Mouse (Mus musculus): ENCODE measurements around the gene Clasrp. TPM values are rescaled to one million over a fixed set of nuclear protein-coding genes. Genes with fewer than 3 reads are reported as not detected.

Gene Clasrp
- total and polyA plus RNA-seq, 3 experiments = 34.2 to 153 (median 41.4) TPM

- Histone ChIP-seq H3K4me3 (ENCODE audit: low read depth, low read length) (no peak overlapping the region), H3K4me1 (ENCODE audit: insufficient read depth, low read depth, low read length) (peaks cover 44% of the 10 kb centered on the region), H3K9me3 (replicated peaks) (no peaks in the 10 kb centered on the region), H3K27me3 (ENCODE audit: insufficient read depth, low read length) (peaks cover 7% of the 10 kb centered on the region), H3K36me3 (replicated peaks) (peaks cover 54% of the 10 kb centered on the region)
- no peak for ATAC-seq (ENCODE audit: extremely low read depth, insufficient number of reproducible peaks, low FRiP score, poor library complexity, severe bottlenecking)
- no peak for TF ChIP-seq POLR2AphosphoS5 (IDR thresholded peaks at IDR 0.05; ENCODE audit: insufficient replicate concordance, low read depth, low read length)
- TF ChIP-seq GATA1 (IDR thresholded peaks at IDR 0.05; ENCODE audit: borderline replicate concordance, low read length) = no peak
- DNase-seq (ENCODE audit: low spot score) = no peak
Observed at GRCm38 (mm10) chr7:19579751-19580150, 24.5 kb downstream of the Clasrp start.

DNA sequence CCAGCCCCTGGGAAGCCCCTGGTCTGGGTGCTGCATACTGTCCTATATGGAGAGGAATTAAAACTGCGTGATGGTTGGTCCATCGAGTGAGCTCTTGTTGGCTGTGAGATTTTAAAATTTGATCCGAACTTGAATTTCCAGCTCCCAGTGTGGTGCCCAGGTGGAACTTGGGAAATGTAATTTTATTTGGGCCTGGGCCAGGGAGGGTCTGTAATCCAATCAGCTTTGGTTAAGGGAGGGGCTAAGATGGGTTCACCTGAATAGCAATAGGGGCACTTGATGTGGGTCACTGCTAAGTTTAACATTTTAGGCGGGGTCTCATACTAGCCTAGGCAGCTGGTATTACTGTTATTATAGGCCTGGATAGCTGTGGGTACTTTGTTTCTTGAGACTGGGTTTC is 25.9 kb downstream of the Clasrp start:
- no peak for TF ChIP-seq TAL1 (conservative IDR thresholded peaks at IDR 0.05; ENCODE audit: low read depth, low read length)
- TF ChIP-seq CTCF (IDR thresholded peaks at IDR 0.05; ENCODE audit: low read depth, low read length) = no peak
- TF ChIP-seq GATA2 (IDR thresholded peaks at IDR 0.05; ENCODE audit: borderline replicate concordance, low read depth, low read length) = no peak
- TF ChIP-seq GATA1 (IDR thresholded peaks at IDR 0.05; ENCODE audit: borderline replicate concordance, low read length) = no peak
- no peak for TF ChIP-seq POLR2AphosphoS5 (IDR thresholded peaks at IDR 0.05; ENCODE audit: insufficient replicate concordance, low read depth, low read length)
- H3K9me3 ChIP-seq (replicated peaks) = no peaks in the 10 kb centered on the region
- peaks cover 41% of the 10 kb centered on the region for H3K36me3 ChIP-seq (replicated peaks)
- peaks cover 46% of the 10 kb centered on the region for H3K4me1 ChIP-seq (ENCODE audit: insufficient read depth, low read depth, low read length)
- ATAC-seq (ENCODE audit: extremely low read depth, insufficient number of reproducible peaks, low FRiP score, poor library complexity, severe bottlenecking) (no peak), DNase-seq (ENCODE audit: low spot score) (no peak)
- H3K27me3 ChIP-seq (ENCODE audit: insufficient read depth, low read length) = peaks cover 7% of the 10 kb centered on the region
- H3K4me3 ChIP-seq (ENCODE audit: low read depth, low read length) = peak overlapping the region; percentile 71; the same call in 1 of the 2 replicates

DNA sequence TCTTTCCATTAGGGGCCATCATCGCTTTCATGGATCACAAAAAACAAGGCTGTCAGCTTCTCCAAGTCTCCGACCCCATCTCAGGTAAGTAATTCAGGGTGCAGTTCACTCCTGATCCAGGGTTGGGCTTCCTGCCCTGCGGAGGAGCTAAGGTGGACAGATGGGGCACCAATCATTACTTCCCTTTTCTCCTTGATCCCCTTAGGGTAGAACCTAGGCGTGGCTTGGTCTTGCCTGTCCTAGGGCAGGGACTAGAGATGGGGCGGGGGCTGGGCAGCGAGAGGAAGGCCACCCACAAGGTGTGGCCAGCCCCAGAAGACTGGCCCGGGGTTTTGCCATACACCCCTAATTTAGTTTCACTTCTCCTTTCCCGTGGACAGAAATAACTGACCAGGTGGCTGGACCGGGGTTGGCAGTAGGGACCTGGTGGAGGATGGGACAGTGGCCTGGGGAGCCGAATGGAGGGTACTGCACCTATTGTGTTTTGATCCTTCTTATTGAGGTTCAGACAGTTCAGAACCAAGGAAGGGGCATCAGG is 26.3 kb downstream of the Clasrp start:
- Histone ChIP-seq H3K27me3 (ENCODE audit: insufficient read depth, low read length) (peaks cover 7% of the 10 kb centered on the region), H3K9me3 (replicated peaks) (no peaks in the 10 kb centered on the region), H3K4me3 (ENCODE audit: low read depth, low read length) (peak overlapping the region; percentile 71), H3K36me3 (replicated peaks) (peaks cover 36% of the 10 kb centered on the region), H3K4me1 (ENCODE audit: insufficient read depth, low read depth, low read length) (peaks cover 48% of the 10 kb centered on the region)
- no peak for TF ChIP-seq GATA1 (IDR thresholded peaks at IDR 0.05; ENCODE audit: borderline replicate concordance, low read length)
- TF ChIP-seq TAL1 (conservative IDR thresholded peaks at IDR 0.05; ENCODE audit: low read depth, low read length) = no peak
- no peak for TF ChIP-seq POLR2AphosphoS5 (IDR thresholded peaks at IDR 0.05; ENCODE audit: insufficient replicate concordance, low read depth, low read length)
- TF ChIP-seq CTCF (IDR thresholded peaks at IDR 0.05; ENCODE audit: low read depth, low read length) = no peak
- TF ChIP-seq GATA2 (IDR thresholded peaks at IDR 0.05; ENCODE audit: borderline replicate concordance, low read depth, low read length) = no peak
- peak; percentile 70 for DNase-seq (ENCODE audit: low spot score)
- peak; percentile 87 for ATAC-seq (ENCODE audit: extremely low read depth, insufficient number of reproducible peaks, low FRiP score, poor library complexity, severe bottlenecking)

GRCm38 (mm10) chr7:19577141-19577852 is 27.0 kb downstream of the Clasrp start, which contains the start of the genes Zfp296 and Gemin7:
Zfp296 (plus strand) TSS chr7:19577287.
Gemin7 (minus strand) TSS chr7:19577595.
- DNase-seq (ENCODE audit: low spot score) (peak; percentile 25), ATAC-seq (ENCODE audit: extremely low read depth, insufficient number of reproducible peaks, low FRiP score, poor library complexity, severe bottlenecking) (no peak)
- peak within 1 kb of the TSS; percentile 71 for H3K4me3 ChIP-seq (ENCODE audit: low read depth, low read length)
- peaks cover 30% of the 10 kb centered on the region for H3K36me3 ChIP-seq (replicated peaks)
- H3K4me1 ChIP-seq (ENCODE audit: insufficient read depth, low read depth, low read length) = peaks cover 54% of the 10 kb centered on the region
- TF ChIP-seq GATA2 (IDR thresholded peaks at IDR 0.05; ENCODE audit: borderline replicate concordance, low read depth, low read length) (no peak), TAL1 (conservative IDR thresholded peaks at IDR 0.05; ENCODE audit: low read depth, low read length) (no peak), POLR2AphosphoS5 (IDR thresholded peaks at IDR 0.05; ENCODE audit: insufficient replicate concordance, low read depth, low read length) (no peak), CTCF (IDR thresholded peaks at IDR 0.05; ENCODE audit: low read depth, low read length) (no peak), GATA1 (IDR thresholded peaks at IDR 0.05; ENCODE audit: borderline replicate concordance, low read length) (no peak)
- H3K9me3 ChIP-seq (replicated peaks) = no peaks in the 10 kb centered on the region
- H3K27me3 ChIP-seq (ENCODE audit: insufficient read depth, low read length) = peaks cover 7% of the 10 kb centered on the region

GRCm38 (mm10) chr7:19575559-19575958 is 28.7 kb downstream of the Clasrp start:
- Histone ChIP-seq H3K27me3 (ENCODE audit: insufficient read depth, low read length) (peaks cover 7% of the 10 kb centered on the region), H3K9me3 (replicated peaks) (no peaks in the 10 kb centered on the region), H3K4me3 (ENCODE audit: low read depth, low read length) (no peak overlapping the region), H3K36me3 (replicated peaks) (peaks cover 25% of the 10 kb centered on the region), H3K4me1 (ENCODE audit: insufficient read depth, low read depth, low read length) (peaks cover 65% of the 10 kb centered on the region)
- no peak for ATAC-seq (ENCODE audit: extremely low read depth, insufficient number of reproducible peaks, low FRiP score, poor library complexity, severe bottlenecking)
- TF ChIP-seq GATA1 (IDR thresholded peaks at IDR 0.05; ENCODE audit: borderline replicate concordance, low read length) (no peak), GATA2 (IDR thresholded peaks at IDR 0.05; ENCODE audit: borderline replicate concordance, low read depth, low read length) (no peak), CTCF (IDR thresholded peaks at IDR 0.05; ENCODE audit: low read depth, low read length) (no peak), POLR2AphosphoS5 (IDR thresholded peaks at IDR 0.05; ENCODE audit: insufficient replicate concordance, low read depth, low read length) (no peak), TAL1 (conservative IDR thresholded peaks at IDR 0.05; ENCODE audit: low read depth, low read length) (no peak)
- no peak for DNase-seq (ENCODE audit: low spot score)

DNA sequence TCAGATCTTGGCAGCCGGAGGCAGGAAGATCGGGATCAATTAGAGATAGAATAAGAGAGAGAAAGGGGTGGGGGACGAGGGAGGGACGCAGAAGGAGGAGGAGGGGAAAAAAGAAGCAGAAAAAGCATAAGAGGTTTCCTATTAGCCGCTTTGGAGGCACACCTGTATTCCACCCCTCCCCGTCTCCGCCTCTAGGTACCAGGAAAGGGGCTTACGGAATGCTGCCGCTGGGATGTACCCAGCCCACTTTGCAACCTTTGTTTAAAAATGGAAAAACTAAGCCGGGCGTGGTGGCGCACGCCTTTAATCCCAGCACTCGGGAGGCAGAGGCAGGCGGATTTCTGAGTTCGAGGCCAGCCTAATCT is 30.5 kb downstream of the Clasrp start:
- Histone ChIP-seq H3K9me3 (replicated peaks) (no peaks in the 10 kb centered on the region), H3K27me3 (ENCODE audit: insufficient read depth, low read length) (peaks cover 7% of the 10 kb centered on the region), H3K36me3 (replicated peaks) (peaks cover 29% of the 10 kb centered on the region), H3K4me3 (ENCODE audit: low read depth, low read length) (peak overlapping the region; percentile 85), H3K4me1 (ENCODE audit: insufficient read depth, low read depth, low read length) (peaks cover 63% of the 10 kb centered on the region)
- no peak for TF ChIP-seq GATA2 (IDR thresholded peaks at IDR 0.05; ENCODE audit: borderline replicate concordance, low read depth, low read length)
- no peak for TF ChIP-seq POLR2AphosphoS5 (IDR thresholded peaks at IDR 0.05; ENCODE audit: insufficient replicate concordance, low read depth, low read length)
- no peak for TF ChIP-seq TAL1 (conservative IDR thresholded peaks at IDR 0.05; ENCODE audit: low read depth, low read length)
- TF ChIP-seq GATA1 (IDR thresholded peaks at IDR 0.05; ENCODE audit: borderline replicate concordance, low read length) = no peak
- DNase-seq (ENCODE audit: low spot score) = no peak
- ATAC-seq (ENCODE audit: extremely low read depth, insufficient number of reproducible peaks, low FRiP score, poor library complexity, severe bottlenecking) = no peak

Measured in G1E (cell line).